In the genomic region with DNA sequence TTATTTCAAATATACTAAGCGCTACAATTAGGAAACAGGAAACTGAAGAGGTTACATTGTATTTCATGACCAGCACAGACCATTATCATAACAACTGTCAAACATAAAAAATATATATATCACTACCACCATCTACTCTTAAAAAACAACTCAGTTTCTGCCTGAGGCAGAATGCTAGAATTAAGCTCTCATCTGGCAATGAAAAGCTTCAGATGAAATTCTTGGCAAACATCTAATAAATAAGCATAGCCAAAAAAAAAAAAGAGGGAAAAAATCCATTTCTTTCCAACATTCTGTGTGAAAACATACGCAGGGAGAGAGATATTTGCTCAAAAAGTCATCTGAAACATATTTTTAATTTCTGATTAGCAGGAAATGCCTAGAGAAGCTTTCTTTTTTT, we compare ENCODE assay signal across 14 mouse cellular contexts.
"Had no signal": no experiment of that assay in that cellular context is flagged by ENCODE, and none has a peak within 500 bp of the region (broad histone marks: within the 10 kb centered on the region; RNA-seq: fewer than 3 reads in every experiment).

No protein-coding gene starts in this region.

- H3K4me3 ChIP-seq: layer of hippocampus, adult 2 months; left cerebral cortex, adult 2 months; liver, embryonic 13.5 days; lung, embryonic 15.5 days; megakaryocyte, embryonic 14.5 days; midbrain, embryonic 10.5 days; midbrain, embryonic 13.5 days had no signal

- DNase-seq: kidney, postnatal 25 days; layer of hippocampus, adult 9-11 months; liver, embryonic 13.5 days; lung, postnatal 10 days; lung, postnatal 36 days; thymus, adult 18-20 months; thymus, postnatal 36 days had no signal

- H3K27me3 ChIP-seq: liver, embryonic 13.5 days; lung, embryonic 15.5 days; megakaryocyte, embryonic 14.5 days; midbrain, embryonic 13.5 days had no signal

- H3K9me3 ChIP-seq: lung, embryonic 15.5 days; midbrain, embryonic 10.5 days; midbrain, embryonic 13.5 days had no signal

- H3K4me1 ChIP-seq: liver, embryonic 13.5 days; lung, embryonic 15.5 days; megakaryocyte, embryonic 14.5 days; midbrain, embryonic 10.5 days; midbrain, embryonic 13.5 days had no signal

- H3K4me2 ChIP-seq: liver, embryonic 13.5 days; lung, embryonic 15.5 days; midbrain, embryonic 13.5 days had no signal

- ATAC-seq: midbrain, embryonic 13.5 days had no signal

- H3K9ac ChIP-seq: liver, embryonic 13.5 days; lung, embryonic 15.5 days; midbrain, embryonic 13.5 days had no signal

- H3K36me3 ChIP-seq: liver, embryonic 13.5 days; lung, embryonic 15.5 days; midbrain, embryonic 10.5 days; midbrain, embryonic 13.5 days had no signal

- H3K27ac ChIP-seq: kidney, postnatal 0 days; layer of hippocampus, adult 2 months; left cerebral cortex, adult 2 months; liver, embryonic 13.5 days; lung, embryonic 15.5 days; midbrain, embryonic 10.5 days; midbrain, embryonic 13.5 days had no signal
